Mouse (Mus musculus): ENCODE measurements around the gene Epdr1. TPM values are rescaled to one million over a fixed set of nuclear protein-coding genes. Genes with fewer than 3 reads are reported as not detected.
A peak's percentile ranks its signal among the peaks of the same experiment; 100 is the strongest.
"Not testable (repeated sequence)": the region's sequence is repeated elsewhere in the genome, so short reads cannot be mapped to it uniquely, and the experiment has no call there.

Gene Epdr1
- total RNA-seq, 2 experiments from 2014 or later = 11.3 to 12.5 TPM

GRCm38 (mm10) chr13:19604916-19605315 lies 14.8 kb downstream of the Epdr1 start:
- no peak for DNase-seq

GRCm38 (mm10) chr13:19603719-19604118 lies 16.0 kb downstream of the Epdr1 start:
- no peak for DNase-seq

DNA sequence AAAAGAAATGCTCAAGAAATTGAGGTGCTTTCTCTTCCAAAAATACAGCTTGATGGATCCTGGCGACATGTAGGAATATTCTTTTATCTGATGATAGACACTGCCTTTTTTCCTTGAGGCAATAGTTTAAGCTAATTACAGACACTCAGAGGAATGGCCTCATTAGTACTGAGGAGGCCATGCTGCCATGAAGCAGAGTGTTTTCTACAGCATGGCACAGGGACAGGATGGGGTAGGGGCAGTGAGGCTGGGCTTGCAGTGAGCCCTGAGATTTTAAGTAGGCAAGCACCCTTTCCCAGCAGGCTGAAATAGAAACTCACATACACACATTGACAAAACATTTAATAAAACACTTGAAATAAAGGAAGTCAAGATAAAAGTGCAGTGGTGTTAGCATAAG lies 17.2 kb downstream of the Epdr1 start:
- no peak for DNase-seq

- no peak for DNase-seq
Observed at GRCm38 (mm10) chr13:19599242-19599641, 20.5 kb downstream of the Epdr1 start.

GRCm38 (mm10) chr13:19595141-19595540 lies 24.6 kb downstream of the Epdr1 start:
- DNase-seq = no peak

DNA sequence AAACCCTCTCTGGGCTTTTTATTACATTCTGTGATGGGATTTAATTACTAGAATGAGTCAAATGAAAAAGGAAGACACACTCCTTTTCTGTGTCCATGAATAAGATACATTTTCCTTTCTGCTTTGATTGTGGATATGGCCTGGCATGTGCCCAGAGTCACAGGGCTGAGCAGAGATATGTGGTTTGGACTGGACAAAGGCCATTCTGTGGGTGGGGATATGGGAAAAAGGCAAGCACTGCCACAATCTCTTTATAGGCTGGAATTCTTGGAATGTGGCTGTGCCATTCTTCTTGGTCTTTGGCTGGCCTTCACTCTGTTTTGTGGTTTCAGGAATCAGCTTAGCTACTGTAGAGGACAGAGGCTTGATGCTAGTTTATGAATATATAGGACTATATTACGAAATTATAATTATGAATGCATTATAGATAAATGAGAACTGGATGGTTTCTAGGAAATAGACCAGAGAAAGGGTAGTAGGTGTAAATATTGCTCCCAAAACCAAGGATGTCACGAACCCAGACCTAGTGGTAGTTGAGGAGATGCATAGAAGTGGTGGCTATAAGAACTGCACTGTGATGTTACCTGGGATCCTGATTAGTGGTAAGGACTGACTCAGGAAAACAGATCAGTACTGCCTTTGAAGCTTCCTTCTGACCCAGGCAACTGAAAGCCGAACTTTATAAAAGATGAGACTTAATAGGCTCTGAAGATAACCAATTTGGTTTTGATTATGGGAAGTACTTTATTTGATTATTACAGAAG lies 28.5 kb downstream of the Epdr1 start:
- DNase-seq = peak; percentile 7

GRCm38 (mm10) chr13:19575947-19576346 lies 43.8 kb downstream of the Epdr1 start:
- no peak for DNase-seq

DNA sequence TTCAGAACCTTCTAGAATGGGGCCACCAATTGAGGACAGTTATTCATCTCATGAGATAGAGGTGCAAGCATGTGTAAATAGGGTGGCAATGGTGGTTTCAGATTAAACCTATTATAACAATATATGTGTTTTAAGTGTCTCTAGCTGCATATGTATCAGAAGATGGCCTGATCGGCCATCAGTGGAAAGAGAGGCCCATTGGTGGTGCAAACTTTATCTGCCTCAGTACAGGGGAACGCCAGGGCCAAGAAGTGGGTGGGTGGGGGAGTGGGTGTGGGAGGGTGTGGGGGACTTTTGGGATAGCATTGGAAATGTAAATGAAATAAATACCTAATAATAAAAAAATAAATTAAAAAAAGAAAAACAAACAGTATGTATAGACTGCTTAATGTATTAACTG lies 45.0 kb downstream of the Epdr1 start:
- not testable (repeated sequence) for DNase-seq

GRCm38 (mm10) chr13:19570166-19570565 lies 49.6 kb downstream of the Epdr1 start:
- not testable (repeated sequence) for DNase-seq

DNA sequence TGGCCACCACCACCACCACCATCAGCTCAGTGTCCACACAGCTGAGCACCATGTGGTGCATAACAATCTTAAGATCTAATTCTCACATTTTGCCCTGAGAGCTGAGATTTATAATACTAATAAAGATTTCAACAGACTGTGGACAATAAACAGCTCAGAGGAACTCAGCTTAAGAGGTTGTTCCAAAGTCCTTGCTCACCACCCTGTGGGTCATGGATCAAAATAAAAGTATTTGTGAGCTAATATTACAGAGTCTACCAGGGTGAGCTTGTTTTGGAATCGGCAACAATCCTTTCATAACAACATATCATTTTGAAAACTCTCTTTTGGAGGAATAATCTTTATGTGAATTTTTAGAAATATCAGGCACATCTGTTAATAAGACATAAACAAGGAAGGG lies 57.2 kb downstream of the Epdr1 start:
- no peak for DNase-seq

DNA sequence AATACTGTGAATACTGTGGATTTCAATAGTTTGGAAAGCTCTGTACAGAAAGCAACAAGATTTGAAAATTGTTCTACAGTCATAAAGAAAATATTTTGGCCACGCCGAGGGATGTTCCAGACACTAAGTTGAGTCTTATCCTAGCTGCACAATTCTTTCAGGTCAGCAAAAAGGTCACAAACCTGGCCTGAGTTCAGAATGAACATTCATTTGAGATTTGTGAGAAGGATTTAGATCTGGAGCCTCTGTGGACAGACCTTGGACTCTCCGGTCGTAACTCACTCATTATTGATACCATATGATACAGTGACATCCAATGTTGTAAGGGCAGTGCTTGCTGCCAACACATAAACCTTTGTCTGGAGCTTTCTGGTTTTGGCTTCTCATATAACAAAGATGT lies 64.3 kb downstream of the Epdr1 start:
- DNase-seq = no peak

Other genes starting within 250 kb of the Epdr1 start
- 10 to 100 TPM; 27.7 to 29.6 TPM for gene Stard3nl, start 224.1 kb downstream of the Epdr1 start, total RNA-seq (2021)
- gene Sfrp4, start 3.2 kb upstream of the Epdr1 start, total RNA-seq (2021) = under 1 TPM in 1 of 2 experiments, not detected in 1; 0.16 TPM
- under 1 TPM; 0.18 to 0.24 TPM for gene Nme8, start 77.9 kb upstream of the Epdr1 start, total RNA-seq (2021)
- under 1 TPM; 0.14 to 0.17 TPM for gene Gpr141, start 204.3 kb upstream of the Epdr1 start, total RNA-seq (2021)